Mouse (Mus musculus): ENCODE data around the gene Cyb561. TPM values are rescaled to one million over a fixed set of nuclear protein-coding genes. Genes with fewer than 3 reads are reported as not detected.

The Cyb561 gene
- polyA plus RNA-seq (2012; rRNA removed), result 7.6 and 9.1 TPM in 2 replicates
- 15.8 and 17.7 TPM in 2 replicates for polyA plus RNA-seq (2014; fragmentation: Nextera tagmentation; extraction: Ambion mirVana)

GRCm38 (mm10) chr11:105952911-105953386, at the start of gene Cyb561:
TSS of gene Cyb561 (minus strand) at chr11:105953336.
- no peak within 1 kb of the TSS for H3K27ac ChIP-seq (replicated peaks; ENCODE audit: low read depth, low read length)
- no peak for DNase-seq (ENCODE audit: low spot score)
- WGBS, result 72% methylated on average over 12 of the region's 12 CpGs

DNA sequence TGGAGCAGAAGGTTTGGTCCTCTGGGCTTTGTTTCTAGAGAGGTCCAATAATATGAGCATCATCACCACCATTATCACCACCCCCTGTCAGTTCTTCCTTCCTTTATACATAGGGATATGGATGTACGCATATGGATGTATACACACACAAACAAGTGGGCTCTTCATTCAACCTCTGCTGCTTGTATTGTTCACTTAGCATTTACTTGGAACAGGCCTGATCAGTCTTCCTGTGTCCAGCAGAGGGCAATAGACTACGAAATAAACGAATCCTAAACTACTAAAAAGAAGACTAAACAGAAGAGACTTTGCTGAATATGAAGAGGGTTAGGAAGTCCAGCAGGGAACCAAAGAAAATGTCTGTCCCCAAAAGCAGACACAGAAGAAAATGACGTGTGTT, 48.6 kb upstream of the Cyb561 start:
- Histone ChIP-seq H3K4me1 (ENCODE audit: control insufficient read depth, insufficient read depth, low read length) (no peaks in the 10 kb centered on the region), H3K9ac (ENCODE audit: low read depth, low read length, severe bottlenecking) (no peak overlapping the region), H3K9me3 (ENCODE audit: control insufficient read depth, low read length) (no peaks in the 10 kb centered on the region), H3K27me3 (ENCODE audit: control insufficient read depth, insufficient read depth, low read length) (no peaks in the 10 kb centered on the region), H3K36me3 (ENCODE audit: control insufficient read depth, insufficient read depth, low read length) (no peaks in the 10 kb centered on the region), H3K4me3 (replicated peaks; ENCODE audit: low read length) (no peak overlapping the region), H3K4me2 (replicated peaks; ENCODE audit: low read depth, low read length, severe bottlenecking) (no peak overlapping the region), H3K27ac (replicated peaks; ENCODE audit: low read depth, low read length) (no peak overlapping the region)
- TF ChIP-seq POLR2A (IDR thresholded peaks at IDR 0.05; ENCODE audit: borderline replicate concordance, extremely low read depth, insufficient read depth, insufficient read length), result no peak
- DNase-seq (ENCODE audit: low spot score), result no peak
- 49% methylated on average over 4 of the region's 4 CpGs for WGBS
- ATAC-seq (ENCODE audit: low FRiP score, low read depth), result no peak

More at GRCm38 (mm10) chr11:105952911-105953386, at the start of gene Cyb561:
- Histone ChIP-seq H3K9ac (ENCODE audit: low read depth, low read length, severe bottlenecking) (no peak within 1 kb of the TSS), H3K36me3 (ENCODE audit: control insufficient read depth, insufficient read depth, low read length) (no peaks in the 10 kb centered on the region), H3K4me1 (ENCODE audit: control insufficient read depth, insufficient read depth, low read length) (peaks cover 3% of the 10 kb centered on the region; the same call in 1 of the 2 replicates), H3K9me3 (ENCODE audit: control insufficient read depth, low read length) (no peaks in the 10 kb centered on the region), H3K4me3 (replicated peaks; ENCODE audit: low read length) (no peak within 1 kb of the TSS), H3K4me2 (replicated peaks; ENCODE audit: low read depth, low read length, severe bottlenecking) (no peak within 1 kb of the TSS), H3K27me3 (ENCODE audit: control insufficient read depth, insufficient read depth, low read length) (no peaks in the 10 kb centered on the region)
- no peak for ATAC-seq (ENCODE audit: low FRiP score, low read depth)
- no peak for TF ChIP-seq POLR2A (IDR thresholded peaks at IDR 0.05; ENCODE audit: borderline replicate concordance, extremely low read depth, insufficient read depth, insufficient read length)

DNA sequence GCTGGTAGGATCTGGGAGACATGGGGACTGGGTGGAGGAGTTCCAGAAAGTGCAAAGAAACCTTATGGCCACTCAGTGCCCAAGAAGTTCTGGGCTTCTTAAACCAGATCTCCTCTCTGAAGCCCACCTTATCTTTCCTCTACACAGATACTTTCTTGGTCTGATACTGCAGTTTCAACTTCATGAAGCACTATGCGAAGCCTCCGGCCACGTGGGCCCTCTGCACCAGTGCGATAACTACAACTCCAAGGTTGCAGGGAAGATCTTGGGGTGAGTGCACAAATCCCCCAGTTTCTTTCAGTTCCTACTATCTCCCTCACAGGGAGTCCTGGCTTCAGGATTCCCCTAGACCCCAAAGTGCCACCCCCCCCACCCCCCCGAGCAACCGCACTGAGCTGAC, 46.9 kb upstream of the Cyb561 start:
- ATAC-seq (ENCODE audit: low FRiP score, low read depth) (no peak), DNase-seq (ENCODE audit: low spot score) (no peak)
- no peak for TF ChIP-seq POLR2A (IDR thresholded peaks at IDR 0.05; ENCODE audit: borderline replicate concordance, extremely low read depth, insufficient read depth, insufficient read length)
- Histone ChIP-seq H3K4me1 (ENCODE audit: control insufficient read depth, insufficient read depth, low read length) (no peaks in the 10 kb centered on the region), H3K9ac (ENCODE audit: low read depth, low read length, severe bottlenecking) (no peak overlapping the region), H3K4me3 (replicated peaks; ENCODE audit: low read length) (no peak overlapping the region), H3K27ac (replicated peaks; ENCODE audit: low read depth, low read length) (no peak overlapping the region), H3K4me2 (replicated peaks; ENCODE audit: low read depth, low read length, severe bottlenecking) (no peak overlapping the region), H3K9me3 (ENCODE audit: control insufficient read depth, low read length) (no peaks in the 10 kb centered on the region), H3K36me3 (ENCODE audit: control insufficient read depth, insufficient read depth, low read length) (no peaks in the 10 kb centered on the region), H3K27me3 (ENCODE audit: control insufficient read depth, insufficient read depth, low read length) (no peaks in the 10 kb centered on the region)
- 95% methylated on average over 6 of the region's 6 CpGs for WGBS

- no peak within 1 kb of the TSS for H3K27ac ChIP-seq (replicated peaks; ENCODE audit: low read depth, low read length)
- H3K9ac ChIP-seq (ENCODE audit: low read depth, low read length, severe bottlenecking), result no peak within 1 kb of the TSS
- DNase-seq (ENCODE audit: low spot score) (no peak), ATAC-seq (ENCODE audit: low FRiP score, low read depth) (no peak)
- H3K27me3 ChIP-seq (ENCODE audit: control insufficient read depth, insufficient read depth, low read length), result no peaks in the 10 kb centered on the region
- no peaks in the 10 kb centered on the region for H3K9me3 ChIP-seq (ENCODE audit: control insufficient read depth, low read length)
- WGBS, result 98% methylated on average over 3 of the region's 3 CpGs
- no peaks in the 10 kb centered on the region for H3K36me3 ChIP-seq (ENCODE audit: control insufficient read depth, insufficient read depth, low read length)
- no peak within 1 kb of the TSS for H3K4me2 ChIP-seq (replicated peaks; ENCODE audit: low read depth, low read length, severe bottlenecking)
- no peak within 1 kb of the TSS for H3K4me3 ChIP-seq (replicated peaks; ENCODE audit: low read length)
- no peak for TF ChIP-seq POLR2A (IDR thresholded peaks at IDR 0.05; ENCODE audit: borderline replicate concordance, extremely low read depth, insufficient read depth, insufficient read length)
- H3K4me1 ChIP-seq (ENCODE audit: control insufficient read depth, insufficient read depth, low read length), result no peaks in the 10 kb centered on the region
These were observed 41.2 kb upstream of the Cyb561 start, which contains the start of gene Ace3 for GRCm38 (mm10) chr11:105994375-105994774. TSS of gene Ace3 (plus strand) at chr11:105994675.

GRCm38 (mm10) chr11:105990231-105990630, 37.1 kb upstream of the Cyb561 start:
- Histone ChIP-seq H3K27ac (replicated peaks; ENCODE audit: low read depth, low read length) (no peak overlapping the region), H3K27me3 (ENCODE audit: control insufficient read depth, insufficient read depth, low read length) (no peaks in the 10 kb centered on the region), H3K4me1 (ENCODE audit: control insufficient read depth, insufficient read depth, low read length) (no peaks in the 10 kb centered on the region), H3K4me2 (replicated peaks; ENCODE audit: low read depth, low read length, severe bottlenecking) (no peak overlapping the region), H3K36me3 (ENCODE audit: control insufficient read depth, insufficient read depth, low read length) (no peaks in the 10 kb centered on the region), H3K9ac (ENCODE audit: low read depth, low read length, severe bottlenecking) (no peak overlapping the region), H3K9me3 (ENCODE audit: control insufficient read depth, low read length) (no peaks in the 10 kb centered on the region), H3K4me3 (replicated peaks; ENCODE audit: low read length) (no peak overlapping the region)
- no peak for TF ChIP-seq POLR2A (IDR thresholded peaks at IDR 0.05; ENCODE audit: borderline replicate concordance, extremely low read depth, insufficient read depth, insufficient read length)
- ATAC-seq (ENCODE audit: low FRiP score, low read depth), result no peak
- 62% methylated on average over 2 of the region's 2 CpGs for WGBS
- no peak for DNase-seq (ENCODE audit: low spot score)
